Mouse (Mus musculus): ENCODE results near the gene Fstl4. TPM values are rescaled to one million over a fixed set of nuclear protein-coding genes. Genes with fewer than 3 reads are reported as not detected.
A peak's percentile ranks its signal among the peaks of the same experiment; 100 is the strongest.
"Not testable (repeated sequence)": the region's sequence is repeated elsewhere in the genome, so short reads cannot be mapped to it uniquely, and the experiment has no call there.

Gene Fstl4
- polyA plus RNA-seq, 1 experiment: 0.18 TPM

GRCm38 (mm10) chr11:53071602-53072001 is 307.2 kb downstream of the Fstl4 start:
- Histone ChIP-seq H3K4me3 (ENCODE audit: extremely low read depth, insufficient read depth, insufficient read length) (no peak overlapping the region), H3K27me3 (ENCODE audit: control insufficient read depth, insufficient read depth, low read length) (no peaks in the 10 kb centered on the region), H3K4me1 (ENCODE audit: control insufficient read depth, insufficient read depth, insufficient read length) (no peaks in the 10 kb centered on the region), H3K36me3 (ENCODE audit: control insufficient read depth, insufficient read depth, low read length) (no peaks in the 10 kb centered on the region), H3K27ac (ENCODE audit: insufficient read depth, low read length) (no peak overlapping the region)
- TF ChIP-seq POLR2A (IDR thresholded peaks at IDR 0.05; ENCODE audit: low read depth, low read length) (no peak), CTCF (IDR thresholded peaks at IDR 0.05; ENCODE audit: extremely low read depth, insufficient read depth, insufficient read length, insufficient replicate concordance) (no peak)
- no peak for DNase-seq (ENCODE audit: low read depth in 1 of 2, low spot score in 2 of 2)
- whole genome bisulfite sequencing: 15% methylated on average over 1 of the region's 1 CpGs

GRCm38 (mm10) chr11:53077641-53078040 is 313.2 kb downstream of the Fstl4 start:
- Histone ChIP-seq H3K36me3 (ENCODE audit: control insufficient read depth, insufficient read depth, low read length) (no peaks in the 10 kb centered on the region), H3K4me3 (ENCODE audit: extremely low read depth, insufficient read depth, insufficient read length) (no peak overlapping the region), H3K27ac (ENCODE audit: insufficient read depth, low read length) (no peak overlapping the region), H3K4me1 (ENCODE audit: control insufficient read depth, insufficient read depth, insufficient read length) (no peaks in the 10 kb centered on the region), H3K27me3 (ENCODE audit: control insufficient read depth, insufficient read depth, low read length) (no peaks in the 10 kb centered on the region)
- WGBS: 86% methylated on average over 7 of the region's 7 CpGs
- no peak for DNase-seq (ENCODE audit: low read depth in 1 of 2, low spot score in 2 of 2)
- TF ChIP-seq POLR2A (IDR thresholded peaks at IDR 0.05; ENCODE audit: low read depth, low read length) (no peak), CTCF (IDR thresholded peaks at IDR 0.05; ENCODE audit: extremely low read depth, insufficient read depth, insufficient read length, insufficient replicate concordance) (no peak)

- WGBS: 33% methylated on average over 7 of the region's 7 CpGs
Observed at GRCm38 (mm10) chr11:53078419-53079334, 314.2 kb downstream of the Fstl4 start.

GRCm38 (mm10) chr11:53081310-53081709 is 316.9 kb downstream of the Fstl4 start:
- Histone ChIP-seq H3K27me3 (ENCODE audit: control insufficient read depth, insufficient read depth, low read length) (no peaks in the 10 kb centered on the region), H3K4me3 (ENCODE audit: extremely low read depth, insufficient read depth, insufficient read length) (no peak overlapping the region), H3K4me1 (ENCODE audit: control insufficient read depth, insufficient read depth, insufficient read length) (no peaks in the 10 kb centered on the region), H3K36me3 (ENCODE audit: control insufficient read depth, insufficient read depth, low read length) (no peaks in the 10 kb centered on the region), H3K27ac (ENCODE audit: insufficient read depth, low read length) (no peak overlapping the region)
- TF ChIP-seq CTCF (IDR thresholded peaks at IDR 0.05; ENCODE audit: extremely low read depth, insufficient read depth, insufficient read length, insufficient replicate concordance) (no peak), POLR2A (IDR thresholded peaks at IDR 0.05; ENCODE audit: low read depth, low read length) (no peak)
- 88% methylated on average over 6 of the region's 6 CpGs for WGBS
- DNase-seq (ENCODE audit: low read depth in 1 of 2, low spot score in 2 of 2): no peak

More at GRCm38 (mm10) chr11:53078419-53079334, 314.2 kb downstream of the Fstl4 start:
- H3K4me1 ChIP-seq (ENCODE audit: control insufficient read depth, insufficient read depth, insufficient read length): no peaks in the 10 kb centered on the region
- H3K27me3 ChIP-seq (ENCODE audit: control insufficient read depth, insufficient read depth, low read length): no peaks in the 10 kb centered on the region
- H3K4me3 ChIP-seq (ENCODE audit: extremely low read depth, insufficient read depth, insufficient read length): no peak overlapping the region
- DNase-seq (ENCODE audit: low read depth in 1 of 2, low spot score in 2 of 2): no peak
- TF ChIP-seq POLR2A (IDR thresholded peaks at IDR 0.05; ENCODE audit: low read depth, low read length) (no peak), CTCF (IDR thresholded peaks at IDR 0.05; ENCODE audit: extremely low read depth, insufficient read depth, insufficient read length, insufficient replicate concordance) (no peak)
- H3K27ac ChIP-seq (ENCODE audit: insufficient read depth, low read length): no peak overlapping the region
- no peaks in the 10 kb centered on the region for H3K36me3 ChIP-seq (ENCODE audit: control insufficient read depth, insufficient read depth, low read length)

GRCm38 (mm10) chr11:53085367-53085766 is 320.9 kb downstream of the Fstl4 start:
- peak; percentile 6 to 7 for DNase-seq (ENCODE audit: low read depth in 1 of 2, low spot score in 2 of 2)
- Histone ChIP-seq H3K4me3 (ENCODE audit: extremely low read depth, insufficient read depth, insufficient read length) (no peak overlapping the region), H3K27me3 (ENCODE audit: control insufficient read depth, insufficient read depth, low read length) (no peaks in the 10 kb centered on the region), H3K4me1 (ENCODE audit: control insufficient read depth, insufficient read depth, insufficient read length) (no peaks in the 10 kb centered on the region), H3K36me3 (ENCODE audit: control insufficient read depth, insufficient read depth, low read length) (no peaks in the 10 kb centered on the region), H3K27ac (ENCODE audit: insufficient read depth, low read length) (no peak overlapping the region)
- WGBS: 35% methylated on average over 6 of the region's 6 CpGs
- TF ChIP-seq CTCF (IDR thresholded peaks at IDR 0.05; ENCODE audit: extremely low read depth, insufficient read depth, insufficient read length, insufficient replicate concordance): no peak
- no peak for TF ChIP-seq POLR2A (IDR thresholded peaks at IDR 0.05; ENCODE audit: low read depth, low read length)

- 85% methylated on average over 9 of the region's 9 CpGs for WGBS
- H3K4me1 ChIP-seq (ENCODE audit: control insufficient read depth, insufficient read depth, insufficient read length): no peaks in the 10 kb centered on the region
- no peak for DNase-seq (ENCODE audit: low read depth in 1 of 2, low spot score in 2 of 2)
- TF ChIP-seq CTCF (IDR thresholded peaks at IDR 0.05; ENCODE audit: extremely low read depth, insufficient read depth, insufficient read length, insufficient replicate concordance) (no peak), POLR2A (IDR thresholded peaks at IDR 0.05; ENCODE audit: low read depth, low read length) (no peak)
- H3K27ac ChIP-seq (ENCODE audit: insufficient read depth, low read length): no peak overlapping the region
- H3K36me3 ChIP-seq (ENCODE audit: control insufficient read depth, insufficient read depth, low read length): no peaks in the 10 kb centered on the region
- H3K4me3 ChIP-seq (ENCODE audit: extremely low read depth, insufficient read depth, insufficient read length): no peak overlapping the region
- H3K27me3 ChIP-seq (ENCODE audit: control insufficient read depth, insufficient read depth, low read length): no peaks in the 10 kb centered on the region
Observed at GRCm38 (mm10) chr11:53085858-53086565, 321.6 kb downstream of the Fstl4 start.

GRCm38 (mm10) chr11:53087896-53088295 is 323.5 kb downstream of the Fstl4 start:
- H3K36me3 ChIP-seq (ENCODE audit: control insufficient read depth, insufficient read depth, low read length); DNase-seq (ENCODE audit: low read depth in 1 of 2, low spot score in 2 of 2); H3K27me3 ChIP-seq (ENCODE audit: control insufficient read depth, insufficient read depth, low read length); H3K27ac ChIP-seq (ENCODE audit: insufficient read depth, low read length); H3K4me3 ChIP-seq (ENCODE audit: extremely low read depth, insufficient read depth, insufficient read length); H3K4me1 ChIP-seq (ENCODE audit: control insufficient read depth, insufficient read depth, insufficient read length): not testable (repeated sequence)
- WGBS: 79% methylated on average over 3 of the region's 3 CpGs

Measured in spleen, adult 2 months (tissue).